Mouse (Mus musculus): ENCODE results near the gene Cntn4.
"Not testable (repeated sequence)": the region's sequence is repeated elsewhere in the genome, so short reads cannot be mapped to it uniquely, and the experiment has no call there.

The Cntn4 gene

GRCm38 (mm10) chr6:106332466-106332865, 655.0 kb downstream of the Cntn4 start:
- no peak for DNase-seq

DNA sequence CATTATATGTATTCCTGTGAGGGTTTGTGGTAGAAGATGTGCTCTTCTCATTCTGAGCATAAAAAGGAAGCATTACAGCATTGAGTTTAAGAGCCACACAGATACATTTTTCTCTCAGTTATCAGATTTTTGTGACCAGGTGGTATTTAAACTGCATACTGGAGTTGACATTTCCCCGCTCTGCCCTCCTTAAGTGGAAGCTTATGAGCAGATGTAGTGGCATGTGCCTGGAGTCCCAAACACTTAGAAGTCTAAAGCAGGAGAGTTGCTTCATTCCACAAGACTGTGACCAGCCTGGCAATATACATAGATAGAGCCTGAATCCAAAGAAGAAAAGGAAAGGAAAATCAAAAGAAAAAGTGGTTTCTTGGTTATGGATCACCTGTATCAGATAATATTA, 655.5 kb downstream of the Cntn4 start:
- no peak for DNase-seq

- DNase-seq, result no peak
Observed at GRCm38 (mm10) chr6:106335066-106335465, 657.6 kb downstream of the Cntn4 start.

- no peak for DNase-seq
Observed at GRCm38 (mm10) chr6:106336805-106337204, 659.3 kb downstream of the Cntn4 start.

- DNase-seq, result no peak
Observed at GRCm38 (mm10) chr6:106337829-106338228, 660.4 kb downstream of the Cntn4 start.

- no peak for DNase-seq
Observed at GRCm38 (mm10) chr6:106341114-106341513, 663.7 kb downstream of the Cntn4 start.

DNA sequence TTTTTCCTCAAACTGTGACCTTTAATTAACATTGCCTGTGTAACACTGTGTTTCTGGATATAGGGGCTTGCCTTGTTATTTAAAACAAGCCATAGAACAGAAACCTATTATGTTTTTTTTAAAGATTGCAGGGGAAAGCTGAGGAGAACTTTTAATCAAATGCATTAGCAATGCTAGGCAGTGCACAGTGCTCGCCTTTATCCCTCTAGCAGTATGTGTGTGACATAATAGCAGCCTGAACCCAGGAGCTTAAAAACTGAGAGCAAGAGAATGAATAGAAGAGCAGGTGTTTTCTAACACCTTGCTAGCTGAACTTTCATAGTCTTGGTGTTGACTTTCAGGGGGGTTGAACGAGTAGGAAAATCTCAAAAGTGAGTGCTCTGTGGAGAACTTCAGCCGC, 672.6 kb downstream of the Cntn4 start:
- DNase-seq, result no peak

GRCm38 (mm10) chr6:106351389-106351788, 673.9 kb downstream of the Cntn4 start:
- DNase-seq, result no peak

DNA sequence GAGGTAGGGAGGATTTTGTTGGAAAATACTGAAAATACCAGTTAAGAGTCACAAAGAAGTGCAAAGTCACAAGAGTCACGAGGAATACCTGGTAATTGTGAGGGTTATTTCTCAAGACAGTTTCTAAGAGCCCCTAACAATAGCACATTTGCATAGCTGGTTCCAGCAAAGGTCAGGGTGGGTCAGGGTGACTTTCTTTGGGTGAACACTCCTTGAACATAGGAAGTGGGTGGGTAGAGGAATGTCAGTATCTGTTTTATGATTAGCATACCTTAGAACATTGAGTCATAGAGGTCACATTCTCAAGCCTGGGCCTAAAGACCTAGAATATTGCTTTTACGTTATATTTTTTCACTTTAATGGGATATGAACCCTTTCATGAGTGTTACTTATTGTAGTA, 681.3 kb downstream of the Cntn4 start:
- not testable (repeated sequence) for DNase-seq

DNA sequence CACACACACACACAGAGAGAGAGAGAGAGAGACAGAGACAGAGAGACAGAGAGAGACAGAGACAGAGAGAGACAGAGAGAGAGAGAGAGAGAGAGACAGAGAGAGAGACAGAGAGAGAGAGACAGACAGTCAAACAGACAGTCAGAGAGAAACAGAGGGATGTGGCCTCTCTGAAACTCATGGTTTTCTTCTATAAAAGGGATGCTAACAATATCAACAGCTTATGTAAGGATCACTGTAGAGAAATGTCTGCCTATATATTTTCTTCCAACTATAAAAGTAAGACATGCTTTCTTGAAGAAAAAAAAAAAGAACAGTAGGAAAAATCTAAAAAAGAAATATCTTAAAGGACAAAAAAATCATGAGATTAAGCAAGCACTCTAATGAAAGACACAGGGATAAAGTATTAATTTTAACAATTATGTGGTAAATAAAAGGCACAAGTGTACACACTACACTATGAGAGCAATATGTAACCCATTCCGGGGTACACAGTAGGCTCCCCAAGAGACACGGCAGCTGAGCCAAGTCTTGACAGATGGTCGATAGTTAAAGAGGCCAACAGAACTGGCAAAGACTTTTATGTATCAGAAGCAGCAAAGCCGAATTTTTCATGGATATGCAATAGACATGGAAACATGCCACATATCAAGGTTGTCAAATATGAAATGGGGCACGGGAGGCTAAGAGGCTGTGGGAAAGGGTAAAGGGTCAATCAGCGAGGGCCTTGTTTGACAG, 704.0 kb downstream of the Cntn4 start:
- no peak for DNase-seq

DNA sequence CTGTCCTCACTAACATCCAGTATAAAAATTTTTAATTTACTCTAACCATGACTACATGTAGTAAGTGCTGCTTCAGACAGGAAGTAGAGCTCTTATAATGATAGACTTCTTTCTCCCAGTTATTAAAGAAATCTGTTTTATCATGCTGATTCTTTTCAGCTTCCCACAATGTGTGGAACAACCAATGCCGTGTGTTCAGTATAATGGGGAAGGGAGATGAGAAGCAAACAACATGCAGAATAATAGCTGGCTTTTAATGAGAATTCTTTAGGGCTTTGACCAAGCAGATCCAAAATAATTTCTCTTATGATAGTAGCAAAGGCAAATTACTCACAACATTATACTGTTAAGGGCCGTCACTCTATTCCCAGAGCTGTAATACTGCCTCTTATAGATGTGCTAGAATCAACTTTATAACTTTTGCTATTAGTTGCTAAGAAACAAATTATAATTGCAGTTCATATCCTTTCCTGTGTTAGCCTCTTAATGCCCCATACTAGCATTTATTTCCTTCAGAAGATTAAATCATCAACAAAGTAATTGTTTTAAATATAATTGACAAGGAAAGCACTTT, 710.5 kb downstream of the Cntn4 start:
- no peak for DNase-seq

DNA sequence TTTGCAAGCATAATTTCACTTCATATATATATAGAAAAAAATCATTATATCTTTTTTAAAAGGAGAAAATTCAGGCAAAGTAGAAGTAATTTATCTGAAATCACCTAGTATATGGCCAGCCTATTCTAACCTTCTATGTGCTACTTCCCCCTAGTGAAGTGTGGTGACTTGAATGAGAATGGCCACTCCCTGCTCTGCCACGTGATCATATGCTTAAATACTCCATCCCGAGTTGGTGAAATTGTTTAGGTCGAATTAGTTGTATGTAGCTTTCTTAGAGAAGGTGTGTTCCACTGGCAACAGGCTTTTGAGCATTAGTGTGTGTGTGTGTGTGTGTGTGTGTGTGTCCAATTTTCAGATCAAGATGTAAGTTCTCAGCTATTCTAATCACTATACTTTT, 730.6 kb downstream of the Cntn4 start:
- no peak for DNase-seq

DNA sequence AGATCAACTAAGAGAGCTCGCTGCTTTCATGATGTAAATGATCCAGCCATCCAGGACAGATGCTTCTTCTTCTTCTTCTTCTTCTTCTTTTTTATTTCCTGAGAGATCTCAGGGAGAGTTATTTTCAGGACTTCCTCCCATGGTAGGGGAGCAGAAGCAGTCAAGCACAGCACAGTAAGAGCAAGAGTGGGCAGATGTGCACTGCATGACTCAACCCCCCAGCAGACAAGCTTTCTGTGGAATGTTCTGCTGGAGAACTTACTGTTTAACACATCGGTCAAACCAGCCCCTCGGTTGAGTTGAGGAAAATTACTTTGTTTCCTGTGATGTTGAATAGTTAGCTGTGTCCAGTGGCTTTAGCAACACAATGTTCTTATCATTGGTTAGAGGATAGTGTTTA, 731.2 kb downstream of the Cntn4 start:
- DNase-seq, result no peak

GRCm38 (mm10) chr6:106422947-106423346, 745.5 kb downstream of the Cntn4 start:
- no peak for DNase-seq

- no peak for DNase-seq
Observed at GRCm38 (mm10) chr6:106423471-106423870, 746.0 kb downstream of the Cntn4 start.

DNA sequence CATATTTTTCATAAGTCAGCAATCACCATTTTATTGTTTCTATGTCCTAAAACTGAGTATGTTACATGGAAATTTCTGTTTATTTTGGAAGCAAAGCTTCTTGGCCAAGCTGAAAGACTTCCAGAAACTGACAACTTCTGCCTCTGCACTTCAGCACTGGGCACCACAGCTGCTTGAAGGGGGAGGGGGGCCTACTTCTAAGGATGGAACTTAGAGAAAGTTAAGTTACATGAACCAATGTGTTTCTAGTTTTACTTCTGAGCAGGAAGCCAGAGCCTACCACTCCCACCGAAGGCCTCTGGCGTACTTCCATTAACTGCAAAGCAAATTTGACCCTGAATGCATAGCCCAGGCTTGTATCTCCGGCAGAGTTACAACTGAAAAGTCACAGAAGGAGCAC, 749.2 kb downstream of the Cntn4 start:
- no peak for DNase-seq

GRCm38 (mm10) chr6:106431466-106431865, 754.0 kb downstream of the Cntn4 start:
- no peak for DNase-seq

DNA sequence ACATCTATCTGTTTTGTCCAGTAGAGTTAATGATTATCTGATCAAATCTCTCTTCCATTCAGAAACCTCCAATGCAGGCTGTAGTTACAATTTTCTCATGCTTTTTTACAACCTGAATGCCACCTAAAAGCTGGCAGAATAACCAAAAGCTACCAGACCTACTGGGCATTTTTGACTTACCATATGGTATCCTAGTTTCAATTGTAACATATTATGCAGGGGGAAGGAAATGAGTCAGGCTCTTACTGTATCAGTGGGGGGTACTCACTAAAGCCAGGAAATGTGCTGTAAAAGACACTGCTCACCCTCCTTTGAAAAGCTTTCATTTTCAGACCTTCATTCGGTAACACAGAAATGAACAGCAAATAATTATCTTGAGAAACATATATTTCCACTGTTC, 763.3 kb downstream of the Cntn4 start:
- no peak for DNase-seq

DNA sequence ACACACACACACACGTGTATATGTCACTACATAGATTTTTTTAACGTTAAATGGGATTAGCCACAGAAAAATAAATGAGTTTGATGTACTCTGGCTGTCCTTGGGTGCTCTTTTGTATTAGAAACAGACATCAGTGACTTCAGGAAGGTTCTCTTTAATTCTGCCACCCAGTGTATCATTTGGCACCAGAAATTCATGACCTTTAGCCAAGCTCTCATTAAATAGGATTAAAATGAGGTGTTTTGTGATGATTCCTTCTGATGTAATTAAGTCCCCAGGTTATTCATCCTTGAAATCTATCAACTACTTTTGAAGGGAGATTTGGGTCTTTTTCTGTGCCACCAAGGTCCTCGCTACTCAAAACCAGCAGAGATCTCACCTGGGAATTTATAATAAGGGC, 763.8 kb downstream of the Cntn4 start:
- DNase-seq, result no peak

DNA sequence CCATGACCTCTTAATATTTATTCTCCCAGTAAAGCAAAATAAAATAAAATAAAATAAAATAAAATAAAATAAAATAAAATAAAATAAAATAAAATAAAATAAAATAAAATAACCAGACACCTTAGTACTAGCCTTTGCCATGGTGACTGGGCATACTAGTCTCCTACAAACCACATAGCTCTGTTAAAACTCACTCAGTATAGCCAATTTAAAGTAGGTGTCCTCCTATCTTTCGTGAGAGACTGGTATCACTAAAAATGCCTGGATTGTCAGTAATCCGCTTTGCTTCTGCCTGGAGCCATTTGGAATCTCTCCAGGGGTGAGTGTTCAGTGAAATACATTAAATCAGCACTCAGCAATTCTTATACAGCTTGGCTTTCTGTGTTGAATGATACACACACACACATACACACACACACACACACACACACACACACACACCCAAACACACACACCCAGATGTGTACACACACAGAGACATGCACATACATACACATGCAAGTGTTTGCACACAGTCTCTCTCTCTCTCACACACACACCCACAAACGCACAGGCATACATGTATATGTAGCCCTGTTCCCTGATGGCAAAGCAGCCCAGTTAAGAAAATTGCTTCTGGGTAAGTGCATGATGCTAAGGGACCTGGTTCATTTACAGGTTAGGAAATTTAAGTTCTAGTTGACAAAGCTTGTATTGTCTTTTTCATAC, 776.8 kb downstream of the Cntn4 start:
- no peak for DNase-seq

DNA sequence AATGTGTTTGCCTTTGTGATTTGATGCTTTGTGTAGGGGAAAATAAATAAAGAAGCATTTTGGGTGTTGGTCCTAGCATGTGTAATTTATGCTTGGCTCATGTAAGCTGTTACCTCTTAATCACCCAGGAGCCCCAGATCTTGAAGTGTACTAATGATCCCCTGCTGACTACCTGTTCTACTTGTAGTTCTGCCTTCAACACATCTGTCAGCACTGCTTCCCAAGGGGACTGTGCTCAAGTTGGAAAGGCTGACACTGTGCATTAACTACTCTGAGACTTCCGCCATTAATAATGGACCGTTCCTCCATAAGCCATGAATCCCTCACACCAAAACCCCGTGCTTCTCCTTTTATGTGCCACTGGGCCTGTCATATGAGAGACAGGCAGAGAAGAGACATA, 778.2 kb downstream of the Cntn4 start:
- no peak for DNase-seq

DNA sequence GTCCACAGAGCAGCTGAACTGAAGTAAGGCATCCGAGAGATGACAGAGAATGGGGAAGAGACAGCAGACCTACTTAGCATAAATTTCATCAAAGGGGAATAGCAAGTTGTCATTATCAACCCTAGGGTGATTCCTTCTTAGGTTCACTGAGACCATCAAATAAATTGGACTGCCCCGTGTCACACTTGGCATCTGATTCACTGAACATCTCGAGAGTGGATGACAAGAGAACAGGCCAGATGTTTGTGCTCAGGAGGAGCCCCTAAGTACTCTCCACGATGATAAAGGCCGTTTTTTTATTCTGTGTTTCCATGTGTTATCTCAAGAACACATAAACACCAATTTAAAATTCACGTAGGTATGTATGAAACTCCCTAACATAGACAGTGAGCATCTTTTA, 780.7 kb downstream of the Cntn4 start:
- DNase-seq, result no peak

GRCm38 (mm10) chr6:106462403-106462802, 784.9 kb downstream of the Cntn4 start:
- DNase-seq, result no peak

- no peak for DNase-seq
Observed at GRCm38 (mm10) chr6:106463857-106464256, 786.4 kb downstream of the Cntn4 start.
